Mouse (Mus musculus) frontal cortex, postnatal 36 days (tissue): Measurements from ENCODE around the gene Itgae.

Source experiments
- DNase-seq, 2 experiments: peaks; one replicate each; pipeline ENCODE4 v3.0.0; 2022; ENCODE audit warnings: low spot score in 2 of 2

Gene Itgae

DNA sequence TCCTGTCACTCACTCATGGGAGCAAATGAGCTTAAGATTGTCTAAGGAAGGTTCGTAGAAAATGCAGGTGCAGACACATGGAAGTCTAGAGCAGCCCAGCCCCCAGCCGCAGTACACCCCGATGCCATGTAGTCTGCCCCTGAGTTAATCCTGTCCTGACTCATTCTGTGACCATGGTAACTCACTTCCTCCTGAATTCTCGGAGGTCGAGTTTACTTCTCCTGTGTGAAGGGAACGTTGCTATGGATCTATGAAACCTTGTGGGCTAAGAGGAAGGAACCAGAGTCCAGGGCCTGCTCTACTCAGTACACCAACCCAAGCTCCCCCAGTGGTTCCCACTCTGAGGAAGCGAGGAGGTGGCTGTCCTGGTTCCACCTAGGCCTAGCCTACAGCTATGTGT lies 2.5 kb downstream of the Itgae start:
- DNase-seq, result no peak

DNA sequence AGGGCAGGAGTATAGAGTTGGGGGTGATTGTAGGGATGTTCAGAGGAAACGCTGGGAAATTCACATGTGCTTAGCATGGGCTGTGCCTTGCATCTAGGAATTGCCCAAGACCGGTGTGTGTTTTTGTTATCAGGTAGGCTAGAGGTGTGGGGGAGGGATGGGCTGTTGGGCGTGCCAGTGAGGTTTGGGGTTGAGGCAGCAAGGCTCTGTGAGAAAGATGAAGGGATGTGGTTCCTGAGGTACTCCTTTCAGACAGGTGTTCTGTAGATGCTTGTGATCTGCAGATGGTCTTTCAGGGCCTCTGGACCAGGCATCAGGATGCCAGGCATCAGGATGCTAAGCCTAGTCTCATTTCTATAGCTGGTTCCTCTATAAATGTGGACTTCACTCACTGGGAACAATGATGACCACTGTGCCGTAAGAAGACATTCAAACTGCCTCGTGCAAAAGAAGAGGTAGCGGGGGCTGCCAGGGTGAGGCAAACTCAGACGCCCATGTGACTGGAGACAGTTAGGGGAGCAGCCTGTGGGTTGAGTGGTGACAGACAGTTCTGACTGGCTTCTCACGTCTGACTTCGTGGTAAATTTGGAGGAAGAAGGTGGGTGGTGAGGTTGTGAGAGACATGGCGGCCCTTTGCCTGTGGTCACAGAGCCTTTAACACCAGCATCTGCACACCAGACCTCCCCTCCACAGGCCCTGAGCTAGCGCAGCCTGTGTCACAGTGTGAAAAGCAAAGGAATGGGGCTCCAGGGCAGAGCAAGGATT lies 4.0 kb downstream of the Itgae start:
- no peak for DNase-seq

DNA sequence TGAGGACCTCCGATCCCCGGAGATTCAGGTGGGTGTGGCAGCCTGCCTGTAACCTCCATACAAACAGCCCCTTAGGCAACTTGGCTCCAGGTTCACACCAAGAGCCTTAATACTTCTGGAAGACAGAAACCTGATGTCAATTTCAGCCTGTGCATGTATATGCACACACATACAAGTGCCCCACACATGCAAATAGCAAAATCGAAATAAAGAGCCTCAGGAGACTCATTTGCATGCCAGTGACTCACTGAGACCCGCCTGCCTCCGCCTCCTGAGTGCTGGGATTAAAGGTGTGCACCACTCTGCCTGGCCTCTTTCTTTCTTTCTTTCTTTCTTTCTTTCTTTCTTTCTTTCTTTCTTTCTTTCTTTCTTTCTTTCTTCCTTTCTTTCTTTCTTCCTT lies 8.5 kb downstream of the Itgae start:
- DNase-seq, result no peak

DNA sequence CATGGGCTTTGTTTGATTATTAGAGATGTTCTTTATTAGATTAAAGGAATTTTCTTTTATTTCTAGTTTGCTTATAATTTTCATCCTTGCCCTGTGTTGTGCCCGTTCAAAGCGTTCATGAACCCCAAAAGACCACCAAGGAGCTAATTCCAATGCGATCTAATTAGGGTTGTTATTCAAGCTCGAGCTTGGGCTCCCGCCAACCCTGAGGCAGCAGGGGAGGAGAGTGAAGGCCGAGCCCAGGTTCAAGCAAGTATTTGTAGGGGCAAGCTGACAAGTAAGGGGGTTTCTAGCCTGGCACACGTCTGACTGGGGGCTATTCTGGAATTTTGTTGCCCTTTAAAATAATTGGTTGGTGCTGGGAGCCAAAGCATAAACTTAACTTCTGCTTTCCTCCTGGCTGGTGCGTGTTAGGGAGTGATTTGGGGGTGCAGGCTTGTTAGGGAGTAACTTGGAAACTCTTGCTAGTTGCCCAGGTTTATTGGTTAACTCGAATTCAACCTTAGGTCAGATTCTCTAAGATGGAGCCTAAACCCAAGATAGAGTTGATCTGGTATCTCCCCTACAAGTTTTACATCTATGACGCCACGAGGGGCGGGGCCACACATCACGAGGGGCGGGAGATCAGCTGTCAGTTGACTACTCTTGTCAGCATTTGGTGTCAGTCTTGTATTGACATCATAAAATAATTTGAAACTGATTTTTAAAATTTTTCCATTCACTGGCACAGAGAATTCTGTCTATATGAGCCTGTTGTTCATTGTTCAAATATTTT lies 9.8 kb downstream of the Itgae start:
- no peak for DNase-seq

DNA sequence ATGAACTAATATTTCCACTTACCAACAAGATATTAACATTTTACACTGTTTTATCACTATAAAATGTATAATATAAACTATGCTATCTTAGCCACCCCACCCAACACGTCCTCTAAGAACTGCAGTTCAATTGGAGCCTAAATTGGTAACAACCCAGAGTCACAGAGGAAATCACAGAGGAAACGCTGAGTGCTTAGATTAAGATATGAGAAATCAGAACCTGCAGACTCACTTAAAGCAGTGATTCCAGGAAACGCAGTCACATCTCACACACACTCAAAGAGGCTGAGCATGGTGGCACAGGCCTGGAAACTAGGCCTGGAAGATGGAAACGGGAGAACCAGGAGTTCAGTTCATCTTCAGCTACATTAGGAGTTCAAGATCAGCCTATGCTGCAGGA lies 10.9 kb downstream of the Itgae start:
- no peak for DNase-seq

DNA sequence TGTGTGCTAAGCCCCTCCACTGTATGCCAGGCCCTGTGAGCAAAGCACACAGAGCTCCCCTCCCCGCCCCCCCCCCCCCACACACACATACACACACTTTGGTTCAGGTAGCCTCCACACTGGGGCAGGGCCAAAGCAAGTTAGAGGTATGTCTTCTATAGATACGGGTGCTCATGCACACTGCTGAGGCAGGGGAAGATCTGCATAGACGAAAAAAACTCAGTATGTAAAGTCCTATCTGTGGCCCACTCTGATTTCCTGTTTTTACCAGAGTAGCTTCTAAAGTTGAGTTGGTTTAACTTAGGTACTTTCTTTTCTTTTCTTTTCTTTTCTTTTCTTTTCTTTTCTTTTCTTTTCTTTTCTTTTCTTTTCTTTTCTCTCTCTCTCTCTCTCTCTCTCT lies 14.9 kb downstream of the Itgae start:
- DNase-seq, result no peak

DNA sequence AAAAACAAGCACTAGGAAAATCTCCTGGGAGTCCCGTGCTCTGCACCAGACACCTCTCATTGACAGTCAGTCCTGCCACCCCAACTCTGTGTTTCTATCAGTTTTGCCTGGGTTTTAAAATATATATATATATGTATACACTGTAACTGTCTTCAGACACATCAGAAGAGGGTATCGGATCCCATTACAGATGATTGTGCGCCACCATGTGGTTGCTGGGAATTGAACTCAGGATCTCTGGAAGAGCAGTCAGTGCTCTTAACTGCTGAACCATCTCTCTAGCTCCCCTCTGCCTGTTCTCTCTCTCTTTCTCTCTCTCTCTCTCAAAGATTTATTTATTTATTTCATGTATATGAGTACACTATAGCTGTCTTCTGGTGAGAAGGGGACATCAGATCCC lies 17.0 kb downstream of the Itgae start:
- DNase-seq, result peak; percentile 33 to 76

DNA sequence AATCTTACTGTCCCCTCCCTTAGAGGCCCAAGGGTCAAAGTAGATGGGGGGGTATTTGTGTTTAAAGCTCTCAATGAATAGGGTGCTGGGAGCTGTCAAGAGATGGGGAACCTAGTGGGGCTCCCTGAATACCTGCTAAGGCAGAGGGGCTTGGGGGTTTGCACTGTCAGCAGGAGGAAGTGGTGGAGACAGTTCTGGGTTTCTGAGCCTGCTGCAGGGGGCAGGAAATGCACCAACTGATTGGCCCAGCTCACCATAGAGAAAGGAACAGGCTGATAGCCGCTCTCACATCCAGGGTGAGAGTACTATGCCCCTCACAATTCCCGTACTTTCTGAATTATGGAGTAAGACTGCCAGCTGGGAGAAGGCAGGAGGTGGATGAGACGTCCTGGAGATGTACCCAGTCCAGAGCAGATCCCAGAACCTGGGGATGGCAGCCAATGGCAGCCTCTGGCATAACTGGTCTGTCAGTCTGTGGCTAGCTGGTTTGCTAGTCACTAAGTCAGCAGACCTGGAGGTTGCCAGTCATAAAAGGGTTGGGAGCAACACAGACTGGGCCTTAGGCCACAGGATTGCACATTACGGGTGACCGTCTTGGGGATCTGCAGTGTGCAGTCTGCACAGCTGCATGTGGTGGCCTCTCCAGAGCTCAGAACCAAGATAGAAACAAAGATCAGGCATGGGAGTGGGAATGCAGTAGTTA lies 18.0 kb downstream of the Itgae start:
- DNase-seq, result no peak

DNA sequence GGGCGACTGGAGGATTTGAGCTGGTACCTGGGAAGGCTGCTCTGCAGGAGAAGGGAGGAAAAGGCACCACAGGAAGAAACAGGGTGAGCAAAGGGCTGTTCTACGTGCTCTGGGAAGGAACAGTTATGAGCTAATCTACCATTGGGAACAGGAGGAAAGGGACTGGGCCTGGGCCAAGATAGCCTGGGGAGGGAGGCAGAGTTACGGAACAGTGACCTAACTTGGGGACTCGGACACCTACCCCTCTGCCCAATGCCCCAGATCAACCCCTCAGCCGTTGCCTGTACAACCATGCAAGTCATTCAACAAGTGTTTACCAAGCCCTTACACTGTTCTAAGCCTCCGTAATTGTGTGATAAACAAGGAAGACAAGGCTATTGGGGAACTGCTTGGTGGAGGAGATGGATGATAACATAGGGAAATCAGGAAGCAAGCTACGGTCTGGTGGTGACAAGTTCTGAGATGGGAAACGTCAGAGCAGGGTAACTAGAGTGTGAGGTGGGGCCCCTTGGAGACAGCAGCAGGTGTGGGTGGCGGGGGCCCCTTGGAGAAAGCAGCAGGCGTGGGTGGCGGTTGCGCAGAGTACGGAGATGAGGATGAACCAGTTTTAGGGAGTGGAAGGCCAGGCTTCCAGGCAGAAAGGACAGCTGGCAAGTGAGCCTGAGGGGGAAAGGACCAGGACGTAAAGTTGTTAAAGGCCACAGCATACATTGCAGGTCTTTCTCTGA lies 18.7 kb downstream of the Itgae start:
- no peak for DNase-seq

DNA sequence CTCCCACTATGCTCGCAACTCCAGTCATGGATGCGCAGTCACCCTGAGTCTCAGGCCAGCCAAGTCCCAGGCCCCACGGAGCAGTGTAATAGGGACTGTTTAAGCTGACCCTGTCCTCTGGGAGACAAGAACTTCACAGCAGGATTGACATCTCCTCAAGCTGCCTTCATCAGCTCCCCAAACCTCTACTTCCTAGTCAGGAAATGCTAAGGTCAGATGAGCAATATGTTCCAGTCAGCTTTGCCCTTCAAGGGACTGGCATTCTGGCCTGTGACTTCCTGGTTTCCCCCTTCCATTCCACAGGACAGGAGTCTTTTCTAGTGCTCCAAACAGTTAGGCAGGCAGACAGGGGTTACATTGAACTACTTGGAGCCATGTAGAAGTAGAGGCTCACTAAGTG lies 19.6 kb downstream of the Itgae start:
- DNase-seq, result no peak

DNA sequence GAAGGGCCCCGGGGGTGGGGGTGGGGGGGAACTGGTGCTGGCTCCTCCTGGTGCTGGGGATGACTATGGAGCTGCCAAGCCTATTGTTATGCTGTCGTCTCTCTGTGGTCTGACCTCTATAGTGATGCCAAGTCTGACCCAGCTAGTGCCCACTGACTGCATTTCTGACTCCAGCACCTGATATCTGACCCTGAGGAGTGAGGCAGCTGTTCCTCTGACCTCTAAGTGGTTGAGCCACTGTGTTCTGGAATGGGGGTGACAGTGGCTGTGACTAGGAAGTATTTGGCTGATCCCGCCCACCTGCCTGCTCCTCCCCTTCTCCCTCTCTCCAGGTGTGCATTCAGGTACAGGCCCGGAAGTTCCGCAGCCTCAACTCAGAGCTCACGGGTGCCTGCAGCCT lies 21.0 kb downstream of the Itgae start:
- no peak for DNase-seq

DNA sequence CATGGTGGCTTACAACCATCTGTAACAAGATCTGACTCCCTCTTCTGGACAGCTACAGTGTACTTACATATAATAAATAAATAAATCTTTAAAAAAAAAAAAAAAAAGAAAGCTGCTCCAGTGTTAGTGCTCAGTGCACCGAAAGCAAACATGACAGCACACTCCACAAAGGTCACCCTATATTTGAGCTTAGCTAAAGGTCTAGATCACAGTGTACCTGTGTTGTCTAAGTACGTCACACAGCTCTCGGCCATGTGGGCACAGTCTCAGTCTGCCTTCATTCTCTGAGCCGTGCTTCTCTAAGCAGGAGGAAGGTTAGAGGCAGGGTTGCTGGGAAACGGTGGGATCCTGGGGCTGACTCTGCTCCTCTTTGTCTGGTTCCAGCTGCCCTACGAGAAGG lies 36.1 kb downstream of the Itgae start:
- no peak for DNase-seq

DNA sequence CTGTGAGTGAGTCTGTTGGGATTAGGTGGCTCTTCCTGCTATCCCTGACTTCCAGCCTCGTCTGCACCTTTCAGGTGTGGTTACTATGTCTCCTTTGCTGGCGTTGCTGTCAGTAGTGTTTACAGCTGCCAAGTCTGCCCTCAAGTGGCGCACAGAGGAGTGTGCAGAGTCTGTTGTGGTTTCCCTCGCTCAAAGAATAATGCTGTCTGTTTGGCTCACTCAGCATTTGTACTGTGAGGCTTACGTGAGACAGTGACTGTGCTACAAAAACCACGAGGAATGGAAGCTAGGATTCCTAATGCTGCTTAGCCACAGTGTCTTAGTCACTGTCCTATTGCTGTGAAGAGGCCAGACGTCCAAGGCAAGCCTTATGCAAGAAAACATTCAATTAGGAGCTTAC lies 40.6 kb downstream of the Itgae start:
- peak; percentile 11 to 33 for DNase-seq

DNA sequence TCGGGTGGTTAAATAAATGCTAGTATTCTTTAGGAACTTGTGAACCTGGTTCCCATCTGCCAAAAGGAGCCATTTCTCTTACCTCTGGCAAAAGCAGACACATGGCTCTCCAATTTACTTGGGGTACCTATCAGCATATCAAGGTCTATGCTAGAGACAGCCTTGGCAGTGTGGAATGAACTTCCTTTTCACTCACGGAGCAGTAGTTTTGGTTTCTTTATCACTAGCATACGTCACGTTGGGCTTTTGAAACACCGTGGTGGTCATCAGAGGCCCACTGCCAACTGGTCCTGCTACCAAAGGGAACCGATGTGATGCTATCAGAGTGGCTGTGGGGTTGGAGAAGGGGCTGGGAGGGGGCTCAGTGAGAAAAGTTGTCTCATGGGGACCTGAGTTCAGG lies 42.6 kb downstream of the Itgae start:
- no peak for DNase-seq

DNA sequence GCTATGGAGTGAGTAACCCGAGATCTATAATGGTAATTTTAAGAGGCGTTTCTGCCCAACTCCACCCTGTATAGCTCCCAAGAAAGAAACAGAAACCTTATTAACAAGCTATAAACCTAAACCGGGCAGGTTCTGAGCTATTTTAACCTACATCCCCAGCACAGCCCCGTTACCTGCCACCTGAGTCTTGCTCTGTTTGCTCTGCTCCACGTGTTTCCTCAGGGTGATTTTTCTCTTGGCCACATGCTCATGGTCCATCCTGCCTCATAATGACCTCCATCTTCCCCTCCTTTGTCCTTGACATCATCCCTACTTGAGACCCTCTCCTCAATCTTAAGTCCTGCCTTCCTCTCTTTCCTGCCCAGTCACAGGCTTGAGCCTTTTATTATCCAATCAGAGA lies 43.8 kb downstream of the Itgae start:
- DNase-seq, result no peak

DNA sequence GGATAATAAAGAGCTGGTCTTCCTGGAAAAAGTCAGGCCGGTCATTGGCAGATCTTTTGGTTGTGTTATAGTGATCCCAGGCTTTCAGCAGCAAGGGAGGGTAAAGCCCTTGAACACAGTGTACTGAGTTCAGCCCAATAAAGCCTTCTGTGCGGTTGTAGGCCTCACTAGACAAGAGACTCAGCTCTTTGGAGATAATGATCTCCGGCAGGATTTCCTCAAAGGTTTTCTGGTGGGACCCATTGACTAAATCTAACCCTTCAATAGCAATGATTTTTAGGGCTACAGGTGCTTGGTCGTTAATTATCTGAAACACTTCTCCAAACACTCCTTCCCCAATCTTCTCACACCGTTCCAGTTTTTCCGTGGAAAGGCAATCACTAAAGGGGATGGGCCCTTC lies 46.2 kb downstream of the Itgae start:
- no peak for DNase-seq

DNA sequence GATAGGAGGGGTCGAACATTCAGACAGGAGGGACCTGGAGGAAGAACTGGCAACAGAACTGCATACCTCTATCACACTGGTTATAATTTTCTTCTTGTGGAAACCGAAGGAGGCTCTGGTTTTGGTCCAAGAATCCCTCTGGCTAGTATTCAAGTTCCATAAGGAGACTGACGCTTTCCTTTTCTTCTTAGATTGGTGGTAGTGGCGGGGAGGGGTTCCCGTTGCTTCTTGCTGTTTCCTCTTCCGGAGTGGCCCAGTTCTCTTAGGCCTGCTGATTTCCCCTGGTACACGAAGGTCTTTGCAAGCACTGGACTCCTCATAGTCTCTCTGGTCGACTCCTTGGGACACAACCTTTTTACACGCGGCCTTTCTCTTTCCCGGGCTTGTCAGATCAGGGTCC lies 46.7 kb downstream of the Itgae start:
- no peak for DNase-seq

DNA sequence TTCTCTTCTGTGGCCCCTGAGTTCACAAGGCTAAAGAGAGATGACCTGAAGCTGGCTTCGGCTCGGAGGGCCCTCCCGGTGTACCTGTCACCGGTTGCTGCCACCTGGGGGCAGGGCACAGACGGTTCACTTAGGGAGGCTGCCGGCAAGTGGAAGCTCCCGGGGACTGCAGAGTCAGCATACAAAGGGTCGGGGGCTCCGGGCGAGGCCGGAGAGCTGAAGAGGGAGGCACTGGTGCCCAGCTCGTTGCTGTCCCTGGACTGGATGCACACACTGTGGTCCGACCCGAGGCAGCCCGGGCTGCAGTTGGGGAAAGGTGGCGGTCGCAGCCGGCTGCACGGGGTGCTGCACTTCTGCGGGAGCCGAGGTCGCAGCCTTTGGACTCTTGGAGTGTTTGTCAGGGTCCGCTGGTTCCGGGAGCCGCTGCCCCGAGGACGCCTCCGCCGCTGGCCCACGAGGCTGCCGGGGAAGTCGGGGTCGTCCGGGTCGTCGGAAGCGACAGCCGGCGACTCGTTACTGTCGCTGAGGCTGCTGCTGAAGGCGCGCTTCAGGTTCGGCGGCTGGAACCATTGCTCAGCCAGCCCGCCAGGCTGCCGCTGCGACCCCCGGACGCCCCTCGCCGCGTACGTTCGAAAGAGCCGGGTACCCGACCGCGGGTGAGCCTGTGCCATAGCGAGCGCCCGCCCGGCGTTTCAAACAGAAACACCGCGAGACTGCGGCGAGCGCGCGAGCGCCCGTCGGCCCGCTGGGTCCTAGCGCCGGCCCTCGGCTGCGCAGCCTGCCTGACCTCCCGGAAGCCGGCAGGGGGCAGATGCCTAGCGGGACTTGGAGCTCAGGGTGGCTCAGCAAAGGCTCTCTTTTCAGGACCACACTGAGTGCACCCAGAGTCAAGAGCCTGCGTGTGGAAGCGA lies 47.5 kb downstream of the Itgae start, which contains the start of gene Haspin:
Gene Haspin (minus strand): TSS at position 704 of the 911 bp plus-strand sequence.
- DNase-seq, result peak; percentile 83 to 89

DNA sequence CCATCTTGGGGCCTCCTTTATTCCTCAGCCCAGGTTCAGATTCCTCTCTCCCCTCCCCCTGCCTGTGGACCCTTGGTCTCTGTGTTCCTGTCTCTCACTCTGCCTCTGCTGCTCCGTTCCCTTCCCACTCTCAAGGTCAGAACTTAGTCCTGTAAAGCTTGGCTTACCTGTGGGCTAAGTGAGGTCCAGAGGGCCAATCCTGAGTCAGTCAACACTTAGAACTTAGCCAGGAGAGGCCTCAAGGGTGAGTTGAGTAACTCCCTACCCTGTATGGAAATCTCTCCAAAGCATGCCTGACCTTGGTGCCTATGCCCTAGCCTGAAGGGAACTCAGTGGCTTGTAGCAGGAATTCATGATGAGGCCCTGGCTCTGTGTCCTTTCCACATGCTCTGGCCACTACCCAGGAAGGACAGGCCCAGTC lies 53.9 kb downstream of the Itgae start:
- no peak for DNase-seq

DNA sequence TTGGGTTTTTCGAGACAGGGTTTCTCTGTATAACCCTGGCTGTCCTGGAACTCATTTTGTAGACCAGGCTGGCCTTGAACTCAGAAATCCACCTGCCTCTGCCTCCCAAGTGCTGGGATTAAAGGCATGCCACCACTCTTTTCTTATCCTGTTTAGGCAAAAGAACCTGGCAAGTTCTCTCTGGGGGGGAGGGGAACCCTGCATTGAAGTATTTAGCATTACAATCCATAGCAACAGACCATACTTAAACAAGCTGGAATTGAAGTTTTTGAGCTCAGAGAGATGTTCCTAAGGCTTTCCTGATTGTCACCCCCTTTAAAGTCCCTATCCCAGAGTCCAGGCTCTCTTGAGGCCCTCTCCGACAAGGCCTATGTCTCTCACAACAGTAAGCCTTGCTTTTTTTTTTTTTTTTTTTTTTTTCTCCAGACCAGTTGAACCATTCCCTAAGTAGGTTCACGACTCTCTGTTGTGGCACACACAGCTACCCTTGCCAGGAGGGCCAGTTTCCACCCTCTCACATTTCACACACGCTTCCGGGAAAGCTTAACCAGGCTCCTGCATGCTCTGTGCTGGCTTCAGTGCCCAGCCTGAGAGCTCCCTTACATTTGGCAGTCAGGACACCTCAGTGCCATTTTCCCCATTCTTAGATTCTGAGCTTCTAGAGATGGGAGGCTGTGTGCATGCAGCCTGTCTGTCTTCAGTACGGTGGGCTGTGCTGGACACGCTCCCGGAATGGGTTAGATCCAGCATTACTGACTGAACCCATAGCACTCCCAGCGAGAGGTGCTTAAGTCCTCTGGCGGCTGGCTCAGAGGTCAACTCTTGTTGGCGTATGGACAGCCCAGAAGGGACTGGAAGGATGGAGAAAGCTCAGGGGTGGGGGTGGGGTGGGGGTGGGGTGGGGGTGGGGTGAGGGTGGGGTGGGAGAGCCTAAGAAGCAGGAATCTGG lies 55.9 kb downstream of the Itgae start:
- no peak for DNase-seq
